Mouse (Mus musculus) cortical plate, adult 2 months (tissue): ENCODE results near the gene Dyrk1a.

Experiments
- CTCF ChIP-seq: fragments of 200-500 bp; IDR thresholded peaks from 2 replicates; pipeline ENCODE4 v1.5.1; 2011; ENCODE audit warnings: mild to moderate bottlenecking, control low read depth, low read length; ENCODE audit not compliant: insufficient read depth; ENCODE audit errors: extremely low read depth
- POLR2A ChIP-seq: fragments of 200-500 bp; IDR thresholded peaks from 2 replicates; pipeline ENCODE4 v1.6.1; 2011; ENCODE audit warnings: mild to moderate bottlenecking, low read length, control low read depth; ENCODE audit not compliant: insufficient read depth; ENCODE audit errors: extremely low read depth

GRCm38 (mm10) chr16:94587461-94587860, 17.7 kb downstream of the Dyrk1a start:
- TF ChIP-seq CTCF (no peak), POLR2A (no peak)
